Mouse (Mus musculus) embryonic stem cell, embryonic (primary cell): ENCODE measurements around the gene Bpifc.

Source experiments
- CTCF ChIA-PET, 4 experiments: fragments of 300-600 bp in 2 of 4; fragments of 350-600 bp in 2 of 4; sonication (Branson Sonifier 250); formaldehyde crosslinking; loops; one replicate each; lab custom pipeline; 2022; ENCODE audit warnings: inconsistent platforms in 2 of 4; lab: Charles Lee
- POLR2A ChIA-PET, 4 experiments: fragments of 300-600 bp in 2 of 4; fragments of 350-600 bp in 2 of 4; sonication (Branson Sonifier 250); formaldehyde crosslinking; loops; one replicate each; lab custom pipeline; 2022; ENCODE audit warnings: antibody characterized with exemption in 4 of 4, inconsistent platforms in 1 of 4; lab: Charles Lee

Gene Bpifc

DNA sequence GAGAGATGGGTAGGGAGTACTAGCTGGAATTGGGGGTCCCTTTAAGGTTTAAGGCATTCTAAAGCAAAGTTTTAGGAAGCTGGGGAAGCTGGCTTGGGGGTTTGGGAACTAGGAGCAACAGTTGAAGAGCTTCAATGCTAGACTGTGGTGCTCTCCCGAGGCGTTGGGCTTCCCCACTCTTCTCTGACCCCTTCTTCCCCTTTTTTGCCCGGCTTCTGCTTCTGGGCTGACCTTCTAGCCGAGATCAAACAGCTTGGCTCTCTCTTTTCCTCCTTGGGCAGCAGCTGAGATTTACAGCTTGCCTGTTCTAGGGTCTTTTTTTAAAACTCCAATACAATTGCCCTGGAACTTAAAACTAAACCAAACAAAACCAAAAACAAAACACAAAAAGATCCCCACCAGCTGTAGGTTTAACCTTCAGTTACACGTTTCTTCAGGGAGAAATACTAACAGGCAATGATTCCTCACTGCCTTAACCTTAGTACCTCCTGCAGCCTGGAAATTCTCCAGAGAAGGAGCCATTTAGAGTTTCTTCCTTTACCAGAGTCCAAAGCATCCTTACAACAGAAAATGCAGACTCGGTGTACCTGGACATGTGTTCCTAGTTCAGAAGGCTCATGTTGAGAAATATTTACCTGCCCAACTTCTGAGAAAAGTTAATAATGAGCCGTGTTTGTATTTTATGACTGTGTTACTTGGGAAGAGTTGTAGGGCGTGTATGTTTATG, 41.6 kb downstream of the Bpifc start:
- POLR2A ChIA-PET = interaction anchor here in 3 of 4 experiments (0.6 to 0.9 kb wide), 4 partner anchors 52 to 352 kb away, joined by 3 to 5 read pairs (median 4); partner anchors contain the start of gene Fbxo7 (in 1 of the 3)

DNA sequence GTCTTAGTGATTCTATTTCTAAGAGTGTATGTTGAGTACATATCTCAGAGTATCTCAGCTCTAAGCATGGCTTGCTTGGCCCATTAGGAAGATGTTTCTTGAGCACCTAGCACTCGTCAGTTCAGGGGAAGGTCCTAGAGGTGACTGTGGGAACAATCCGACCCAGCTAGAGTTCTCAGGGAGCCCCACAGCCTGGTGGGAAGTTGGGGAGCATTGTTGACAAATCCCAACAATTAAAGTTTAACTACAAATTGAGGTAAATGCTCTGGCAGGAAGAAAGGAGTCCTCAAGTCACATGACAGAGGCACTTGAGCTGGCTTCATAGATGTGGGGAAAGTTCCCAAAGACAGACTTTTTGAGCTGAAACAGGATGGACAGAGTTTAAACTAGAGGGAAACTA, 43.0 kb downstream of the Bpifc start:
- POLR2A ChIA-PET = no interaction called here
- CTCF ChIA-PET = interaction anchor here (0.6 to 1.9 kb wide), 24 partner anchors 11 to 1228 kb away, joined by 3 to 20 read pairs (median 4); partner anchors contain the start of genes Fbxo7 (in 2 of the 4), Rtcb (in 1 of the 4) and Syn3 (in 1 of the 4)

More for the DNA sequence above, 41.6 kb downstream of the Bpifc start:
- CTCF ChIA-PET = interaction anchor here in 3 of 4 experiments (0.5 to 1.0 kb wide), 6 partner anchors 71 to 1146 kb away, joined by 3 to 5 read pairs (median 4); no protein-coding TSS in a partner anchor

DNA sequence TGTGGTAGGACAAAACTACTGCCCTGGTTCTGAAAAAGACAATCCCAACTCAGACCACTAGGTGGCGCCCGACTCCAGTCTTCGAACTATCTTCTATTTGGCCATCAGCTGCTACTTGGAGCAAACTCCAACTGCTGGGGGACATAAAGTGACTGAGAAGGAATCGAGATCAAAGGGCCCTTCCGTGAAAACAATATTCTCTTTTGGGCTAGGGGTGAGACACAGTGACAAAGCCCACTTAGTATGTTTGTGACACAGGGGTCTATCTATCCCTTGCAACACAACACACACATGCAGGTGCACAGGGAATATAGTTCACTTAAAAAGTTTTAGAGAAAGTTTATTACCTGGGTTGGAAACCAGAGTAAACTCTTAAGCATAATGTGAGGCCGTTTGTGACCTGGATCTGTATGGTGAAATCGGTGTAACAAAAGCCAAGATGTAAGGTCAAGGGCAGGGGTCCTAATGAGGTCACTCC, 43.5 kb downstream of the Bpifc start:
- ChIA-PET CTCF (interaction anchor here (0.6 to 1.9 kb wide), 27 partner anchors 10 to 530 kb away, joined by 3 to 20 read pairs (median 3); partner anchors contain the start of genes Fbxo7 (in 2 of the 4), Rtcb (in 2 of the 4) and Syn3 (in 1 of the 4)), POLR2A (interaction anchor here in 1 of 4 experiments (0.6 kb wide), 1 partner anchor 581 kb away, joined by 3 read pairs; the partner anchor contains the start of gene Btbd11)

DNA sequence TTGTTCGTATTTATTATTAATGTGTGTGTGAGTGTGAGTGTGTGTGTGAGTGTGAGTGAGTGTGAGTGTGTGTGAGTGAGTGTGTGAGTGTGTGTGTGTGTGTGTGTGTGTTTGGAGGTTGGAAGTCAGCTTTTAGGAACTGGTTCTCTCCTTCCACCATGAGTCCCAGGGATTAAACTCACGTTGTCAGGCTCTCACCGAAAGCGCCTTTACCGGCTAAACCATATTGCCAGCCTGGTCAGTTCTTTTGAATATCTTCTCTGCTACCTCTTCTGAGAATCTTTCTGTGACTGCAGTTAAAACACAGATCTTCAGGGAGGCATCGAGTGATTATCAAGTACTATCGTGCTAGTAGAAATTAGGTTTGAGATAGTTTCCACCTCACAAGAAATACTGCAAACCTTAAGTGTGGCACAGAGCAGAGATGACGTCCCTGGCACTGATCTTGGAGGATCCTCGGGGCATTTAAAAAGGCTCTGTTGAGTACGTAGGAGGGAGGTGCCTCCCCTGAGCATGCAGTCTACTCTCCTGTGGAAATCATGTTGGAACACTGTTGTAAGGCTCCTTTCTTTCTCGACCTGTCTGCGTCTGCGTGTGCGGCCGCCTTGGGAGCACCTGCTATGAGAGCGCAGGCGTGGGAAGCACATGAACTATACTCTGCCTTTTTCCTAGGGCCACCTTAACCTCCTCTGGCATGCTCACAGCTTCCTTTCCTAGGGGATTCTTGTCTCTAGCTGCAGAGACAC, 44.1 kb downstream of the Bpifc start:
- ChIA-PET CTCF (interaction anchor here (0.6 to 1.9 kb wide), 24 partner anchors 10 to 531 kb away, joined by 3 to 20 read pairs (median 3); partner anchors contain the start of genes Fbxo7 (in 2 of the 4), Rtcb (in 2 of the 4) and Syn3 (in 1 of the 4)), POLR2A (interaction anchor here in 1 of 4 experiments (0.6 kb wide), 1 partner anchor 581 kb away, joined by 3 read pairs; the partner anchor contains the start of gene Btbd11)

DNA sequence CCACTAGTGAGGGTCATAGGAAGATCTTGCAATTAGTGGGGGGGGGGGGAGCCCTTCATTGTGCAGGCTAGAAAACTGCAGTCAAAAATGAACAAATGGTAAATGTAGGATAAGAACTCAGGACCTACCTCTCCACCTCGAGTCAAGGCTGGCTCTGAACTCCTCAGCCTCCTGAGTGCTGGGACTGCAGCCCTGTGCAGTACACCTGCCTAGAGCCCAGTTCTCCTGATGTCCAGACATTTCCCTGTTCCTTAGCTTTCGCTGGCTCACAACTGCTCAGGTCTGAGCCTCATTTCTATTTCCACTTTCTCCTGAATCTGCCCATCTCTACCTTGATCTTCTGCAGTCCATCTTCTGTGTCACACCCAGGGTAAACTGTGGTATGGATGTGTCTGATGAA, 45.2 kb downstream of the Bpifc start:
- ChIA-PET POLR2A (no interaction called here), CTCF (no interaction called here)

DNA sequence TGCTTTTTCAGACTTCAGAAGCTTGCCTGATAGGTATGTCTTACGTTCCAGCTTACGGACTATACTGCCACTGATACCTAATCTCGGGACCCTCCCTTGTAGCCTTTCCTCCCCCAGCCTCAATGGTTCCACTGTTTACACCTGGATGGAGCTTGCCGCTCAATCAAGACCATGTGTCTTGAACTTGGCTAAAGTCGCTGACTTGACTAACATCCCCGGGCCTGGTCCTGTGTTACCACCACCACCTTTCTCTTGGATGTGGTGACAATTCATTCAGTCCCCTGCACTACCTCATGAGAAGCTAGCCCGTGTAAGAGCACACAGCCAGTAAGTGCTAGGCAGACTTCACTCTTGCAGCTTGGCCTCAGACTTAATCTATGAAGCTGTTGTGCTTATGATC, 47.4 kb downstream of the Bpifc start:
- CTCF ChIA-PET = interaction anchor here in 1 of 4 experiments (0.6 kb wide), 1 partner anchor 676 kb away, joined by 3 read pairs; no protein-coding TSS in a partner anchor
- POLR2A ChIA-PET = interaction anchor here in 1 of 4 experiments (1.1 kb wide), 1 partner anchor 500 kb away, joined by 3 read pairs; no protein-coding TSS in a partner anchor

DNA sequence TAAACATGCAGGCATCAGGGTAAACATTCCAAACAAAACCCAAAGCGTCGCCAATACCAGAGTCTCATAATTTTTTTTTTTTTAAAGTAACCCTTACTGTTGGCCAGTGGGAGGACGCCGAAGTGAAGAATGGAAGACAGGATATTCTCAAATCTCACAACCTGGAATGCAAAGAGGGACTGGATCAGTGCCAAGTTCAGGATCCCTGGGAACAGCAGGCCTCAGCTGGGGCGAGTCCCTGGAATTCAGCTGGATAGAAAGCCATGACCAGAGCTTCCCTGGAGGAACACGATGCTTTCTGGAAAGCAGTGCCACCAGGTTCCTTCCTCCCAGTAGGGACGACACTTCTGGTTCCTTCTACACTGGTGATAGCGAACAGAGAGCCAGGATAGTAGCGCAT, 48.8 kb downstream of the Bpifc start:
- ChIA-PET CTCF (no interaction called here), POLR2A (no interaction called here)

DNA sequence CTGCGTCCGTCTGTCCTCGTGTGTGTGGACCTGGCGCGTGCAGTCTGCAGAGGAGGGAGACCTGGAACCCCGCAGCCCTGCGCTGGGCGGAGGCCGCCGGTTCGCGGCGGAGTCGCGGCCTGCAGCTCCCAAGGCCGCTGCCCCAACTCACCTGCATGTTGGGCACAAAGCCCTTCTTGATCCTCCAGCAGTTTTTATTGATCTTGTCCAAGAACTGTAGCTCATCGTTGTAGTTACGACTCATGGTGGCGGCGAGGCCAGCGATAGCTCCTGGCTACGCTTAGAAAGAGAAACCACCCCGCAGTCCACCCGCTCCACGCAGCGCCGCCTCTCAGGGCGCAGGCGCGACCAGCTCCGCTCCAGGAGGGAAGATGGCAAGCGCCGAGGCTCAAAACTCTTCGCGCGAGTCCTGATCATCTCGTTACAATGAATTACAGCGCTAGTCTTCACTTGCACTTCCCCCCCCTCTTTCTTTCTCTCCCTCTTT, 54.2 kb downstream of the Bpifc start, which contains the start of gene Rtcb:
Rtcb (minus strand) TSS at position 360 of the 487 bp plus-strand sequence.
- ChIA-PET POLR2A (interaction anchor here in 2 of 4 experiments (0.6 to 1.4 kb wide), 15 partner anchors 10 to 747 kb away, joined by 3 to 5 read pairs (median 3); partner anchors contain the start of genes Fbxo7 (in 1 of the 2) and Prdm4 (in 1 of the 2)), CTCF (interaction anchor here in 3 of 4 experiments (0.6 to 1.3 kb wide), 10 partner anchors 10 to 541 kb away, joined by 3 to 6 read pairs (median 3); partner anchors contain the start of gene Fbxo7 (in 3 of the 3))

DNA sequence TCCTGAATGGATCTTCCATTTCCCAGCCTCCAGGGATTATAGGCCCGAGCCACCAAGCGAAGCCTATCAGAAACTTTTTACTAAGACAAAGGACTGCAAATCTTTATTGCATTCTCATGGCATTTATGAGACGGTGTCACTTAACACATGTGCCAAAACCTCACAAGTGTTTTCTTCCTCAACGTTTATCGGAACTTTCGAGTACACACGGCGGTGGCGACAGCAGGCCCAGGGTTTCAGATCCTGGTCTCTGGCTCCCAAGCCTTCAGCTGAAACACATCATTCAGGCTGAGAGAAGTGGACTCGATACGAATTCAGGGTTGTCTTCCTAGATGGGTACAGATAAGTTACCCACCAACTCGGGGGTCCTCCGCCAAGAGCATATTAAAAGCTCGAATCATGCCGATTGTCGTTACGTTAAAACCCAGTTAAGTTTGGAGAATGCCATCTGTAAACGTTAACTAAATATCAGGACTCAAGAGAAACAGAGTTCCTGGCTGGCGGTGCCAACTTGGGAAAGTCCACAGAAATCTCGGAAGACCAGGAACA, 54.8 kb downstream of the Bpifc start:
- ChIA-PET POLR2A (interaction anchor here in 2 of 4 experiments (0.6 to 1.4 kb wide), 14 partner anchors 9 to 747 kb away, joined by 3 to 5 read pairs (median 3); partner anchors contain the start of genes Fbxo7 (in 1 of the 2) and Prdm4 (in 1 of the 2)), CTCF (interaction anchor here in 3 of 4 experiments (0.7 to 1.3 kb wide), 8 partner anchors 11 to 507 kb away, joined by 3 to 5 read pairs (median 3); partner anchors contain the start of gene Fbxo7 (in 3 of the 3))

DNA sequence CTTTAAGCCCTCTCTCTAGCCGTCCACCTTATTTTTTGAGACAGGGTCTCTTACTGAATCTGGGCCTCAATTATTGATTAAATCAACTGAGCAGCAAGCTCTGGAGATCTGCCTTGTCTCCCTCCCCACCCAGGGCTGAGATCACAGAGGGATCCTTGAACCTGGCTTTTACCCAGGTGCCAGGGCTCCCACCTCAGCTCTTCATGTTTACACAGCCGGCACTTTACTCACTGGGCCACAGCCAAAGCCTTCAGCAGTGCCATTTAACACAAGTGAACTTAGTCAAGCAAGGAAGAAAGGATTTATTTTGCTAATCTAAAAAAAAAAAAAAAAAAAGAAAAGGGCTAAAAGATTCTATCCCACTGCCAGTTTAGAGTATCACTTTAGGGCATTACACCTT, 57.3 kb downstream of the Bpifc start:
- CTCF ChIA-PET = no interaction called here
- POLR2A ChIA-PET = interaction anchor here in 3 of 4 experiments (0.7 to 3.1 kb wide), 7 partner anchors 9 to 240 kb away, joined by 3 to 10 read pairs (median 4); no protein-coding TSS in a partner anchor

DNA sequence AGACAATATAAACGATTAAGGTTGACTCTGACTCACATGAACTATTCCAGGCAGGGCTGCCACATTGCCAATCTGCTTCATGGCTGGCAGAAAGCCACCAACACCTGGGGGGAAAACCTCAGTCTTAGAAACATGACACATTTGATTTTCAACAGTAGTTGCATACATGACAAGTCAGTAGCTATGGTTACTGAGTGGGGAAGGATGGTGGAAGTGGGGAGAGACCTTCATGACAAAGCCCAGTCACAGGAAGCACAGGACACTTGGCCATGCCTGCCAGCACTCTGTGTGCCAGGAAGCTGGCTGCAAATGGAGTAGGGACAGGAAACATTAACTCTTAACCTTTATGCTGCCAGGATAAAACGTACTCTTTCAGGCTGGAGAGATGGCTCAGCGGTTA, 58.3 kb downstream of the Bpifc start:
- ChIA-PET POLR2A (interaction anchor here (0.6 to 3.1 kb wide), 9 partner anchors 8 to 671 kb away, joined by 3 to 10 read pairs (median 4); no protein-coding TSS in a partner anchor), CTCF (interaction anchor here in 2 of 4 experiments (0.6 to 1.0 kb wide), 3 partner anchors 69 to 754 kb away, joined by 3 to 4 read pairs (median 4); partner anchors contain the start of gene Fbxo7 (in 1 of the 2))

DNA sequence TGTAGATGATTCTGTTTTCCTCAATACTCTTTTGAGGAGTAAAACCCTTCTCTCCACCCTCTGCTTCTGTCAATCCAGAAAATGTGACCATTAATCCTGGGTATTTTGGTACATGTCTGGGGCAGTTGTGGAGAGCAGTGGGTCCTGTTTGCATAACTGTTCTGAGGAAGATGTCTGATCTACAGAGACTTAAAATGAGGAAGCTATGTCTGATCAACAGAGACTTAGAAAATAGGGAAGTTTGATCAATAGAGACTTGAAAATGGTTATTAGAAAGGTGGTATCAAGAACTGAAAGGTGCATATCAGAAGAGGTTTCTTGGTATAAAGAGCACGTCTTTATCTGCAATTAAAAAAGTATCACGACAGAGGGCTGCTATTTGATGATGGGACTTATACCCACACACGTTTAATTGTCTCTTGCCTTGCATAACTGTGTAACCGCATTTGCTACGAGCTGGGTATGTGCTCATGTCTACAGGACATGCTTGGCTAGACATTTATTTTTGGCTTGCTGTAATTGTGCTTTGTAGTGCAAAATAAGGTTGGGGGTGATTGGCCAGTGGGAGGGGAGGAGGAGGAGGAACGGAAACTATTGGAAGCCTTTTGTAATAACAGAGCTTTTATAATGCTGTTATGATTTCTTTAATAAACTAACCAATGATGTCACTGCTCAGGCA, 59.8 kb downstream of the Bpifc start:
- ChIA-PET POLR2A (interaction anchor here in 2 of 4 experiments (0.6 to 1.2 kb wide), 3 partner anchors 10 to 943 kb away, joined by 3 to 7 read pairs (median 4); no protein-coding TSS in a partner anchor), CTCF (interaction anchor here in 3 of 4 experiments (0.5 to 0.8 kb wide), 3 partner anchors 8 to 70 kb away, joined by 3 to 4 read pairs (median 3); partner anchors contain the start of genes Ascl4 (in 1 of the 3) and Fbxo7 (in 1 of the 3))

DNA sequence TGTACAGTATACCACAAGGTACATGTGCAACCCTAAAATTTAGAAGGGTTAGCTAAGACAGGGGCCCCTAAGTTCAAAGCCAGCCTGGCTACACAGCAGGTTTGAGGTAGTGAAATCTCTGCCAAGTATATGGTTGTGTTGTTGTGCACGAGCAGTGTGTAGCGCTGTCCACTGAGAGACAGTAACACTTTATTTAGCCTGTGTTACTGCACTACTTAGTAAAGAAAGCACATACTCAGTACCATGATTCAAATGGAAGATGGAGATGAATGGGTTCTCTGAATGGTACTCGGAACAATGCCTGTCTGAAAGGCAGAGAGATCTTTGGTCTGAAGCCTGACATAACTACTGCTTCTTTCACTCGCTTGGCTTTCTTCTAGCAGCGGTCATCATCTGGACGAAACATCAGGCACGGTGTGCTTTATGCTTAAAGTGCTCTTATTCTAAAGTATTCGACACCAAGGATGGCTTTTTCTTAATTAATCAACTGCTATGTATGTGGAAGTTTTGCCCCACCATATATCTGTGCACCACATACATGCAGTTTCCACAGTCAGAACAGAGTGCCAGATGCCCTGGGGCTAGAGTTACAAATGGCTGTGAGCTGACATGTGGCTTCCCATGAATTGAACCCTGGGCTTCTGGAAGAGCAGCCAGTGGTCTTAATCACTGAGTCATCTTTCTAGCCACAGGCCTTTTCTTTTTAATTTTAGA, 63.1 kb downstream of the Bpifc start:
- POLR2A ChIA-PET = interaction anchor here in 1 of 4 experiments (0.6 kb wide), 1 partner anchor 11 kb away, joined by 7 read pairs; no protein-coding TSS in a partner anchor

DNA sequence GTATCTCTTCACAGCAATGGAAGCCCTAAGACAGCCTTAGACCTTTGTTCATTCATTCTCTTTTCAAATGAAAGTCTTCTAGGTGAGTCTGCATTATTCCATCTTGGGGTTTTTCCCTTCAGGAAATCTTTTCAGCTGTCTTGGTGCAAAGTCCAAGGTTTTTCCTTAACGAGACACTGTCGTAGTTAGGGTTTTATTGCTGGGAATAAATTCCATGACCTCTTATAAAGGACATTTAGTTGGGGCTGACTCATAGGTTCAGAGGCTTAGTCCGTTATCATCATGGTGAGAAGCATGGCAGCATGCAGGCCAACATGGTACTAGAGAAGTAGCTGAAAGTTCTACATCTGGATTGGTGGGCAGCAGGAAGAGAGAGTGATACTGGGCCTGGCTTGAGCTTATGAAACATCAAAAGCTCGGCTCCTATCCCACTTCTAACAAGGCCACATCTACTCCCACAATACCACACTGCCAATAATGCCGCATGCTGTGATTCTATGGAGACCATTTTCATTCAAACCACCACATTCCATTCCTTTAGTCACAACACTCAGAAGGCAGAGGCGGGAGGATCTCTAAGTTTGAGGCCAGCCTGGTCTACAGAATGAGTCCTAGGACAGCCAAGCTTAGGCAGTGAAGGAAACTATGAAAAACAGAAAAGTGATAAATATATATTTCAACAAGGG, 75.3 kb downstream of the Bpifc start:
- POLR2A ChIA-PET = interaction anchor here in 1 of 4 experiments (1.0 to 2.5 kb wide), 6 partner anchors 8 to 765 kb away, joined by 3 to 10 read pairs (median 5); partner anchors contain the start of gene Ascl4
- CTCF ChIA-PET = interaction anchor here in 2 of 4 experiments (1.4 to 1.8 kb wide), 2 partner anchors 8 to 32 kb away, joined by 4 read pairs; no protein-coding TSS in a partner anchor

More for the DNA sequence above, 63.1 kb downstream of the Bpifc start:
- CTCF ChIA-PET = interaction anchor here in 1 of 4 experiments (0.6 kb wide), 1 partner anchor 915 kb away, joined by 3 read pairs; no protein-coding TSS in a partner anchor

DNA sequence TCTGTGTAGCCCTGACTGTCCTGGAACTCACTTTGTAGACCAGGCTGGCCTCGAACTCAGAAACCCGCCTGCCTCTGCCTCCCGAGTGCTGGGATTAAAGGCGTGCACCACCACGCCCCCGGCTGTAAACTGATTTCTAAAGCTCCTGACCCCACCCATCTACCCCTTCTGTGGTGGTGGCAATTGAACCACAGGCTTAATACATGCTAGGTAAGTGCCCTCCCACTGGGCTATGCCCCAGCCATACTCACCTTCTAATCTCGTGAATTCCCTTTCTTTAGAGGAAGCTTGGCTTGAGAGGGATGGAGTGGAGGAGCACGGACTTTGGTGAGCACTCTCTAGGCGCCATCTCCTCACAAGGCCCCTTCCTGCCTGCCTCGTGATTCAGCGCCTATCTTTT, 81.7 kb downstream of the Bpifc start:
- CTCF ChIA-PET = interaction anchor here in 3 of 4 experiments (0.7 to 1.9 kb wide), 5 partner anchors 19 to 1172 kb away, joined by 3 to 4 read pairs (median 4); no protein-coding TSS in a partner anchor
- POLR2A ChIA-PET = interaction anchor here in 3 of 4 experiments (0.6 to 3.9 kb wide), 19 partner anchors 8 to 315 kb away, joined by 3 to 30 read pairs (median 4); partner anchors contain the start of genes Prdm4 (in 1 of the 3) and Rtcb (in 1 of the 3)
